Mouse (Mus musculus) testis, postnatal 10 days (tissue): ENCODE measurements at regions not wholly inside any gene's neighbourhood (a gene's known extent, or its start where the extent isn't known, plus 50 kb on each side); places are given as distances from the start of the nearest gene placed in this dataset.
A peak's percentile ranks its signal among the peaks of the same experiment; 100 is the strongest.

Source experiments
- DNase-seq: peaks from one replicate; pipeline ENCODE4 v3.0.0; 2021; ENCODE audit warnings: low spot score

DNA sequence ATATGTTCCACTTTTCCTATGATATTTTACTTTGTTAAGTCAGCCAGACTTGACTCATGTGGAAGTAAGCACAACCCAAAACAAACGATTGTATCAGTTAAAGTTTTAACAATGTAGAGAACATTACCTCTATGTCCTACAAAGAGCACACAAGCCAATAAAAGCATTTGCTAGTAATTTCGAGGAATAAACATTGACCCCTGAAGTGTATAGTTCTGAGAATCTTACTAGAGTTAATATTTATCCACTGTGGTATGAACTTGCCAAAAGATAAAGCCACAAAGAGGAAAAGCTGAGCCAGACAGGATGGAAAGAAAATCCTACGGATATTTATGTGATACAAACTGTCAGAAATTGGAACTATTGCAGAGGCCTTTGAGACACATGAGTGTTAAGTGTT is 161.5 kb upstream of the Mbnl1 start:
- no peak for DNase-seq

GRCm38 (mm10) chr3:60320213-60320936 is 152.3 kb upstream of the Mbnl1 start:
- DNase-seq = no peak

DNA sequence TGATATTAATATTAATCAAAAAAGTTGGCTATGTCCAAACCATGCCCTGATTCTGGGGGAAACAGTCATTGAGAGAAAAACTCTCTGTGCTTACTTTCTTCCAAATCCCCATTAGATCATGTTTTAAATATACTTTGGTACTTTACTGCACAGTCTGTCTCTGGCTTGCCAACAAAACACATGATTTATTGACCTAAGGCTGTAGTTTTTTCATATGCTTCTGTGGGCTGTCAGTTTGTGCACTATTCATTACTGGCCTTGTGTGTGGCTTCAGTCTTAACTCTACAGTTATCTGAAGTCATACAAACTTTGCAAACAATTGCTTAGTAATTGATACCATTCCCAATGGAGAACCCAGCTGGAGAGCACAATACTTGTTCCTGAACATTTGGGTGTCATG is 149.1 kb upstream of the Mbnl1 start:
- no peak for DNase-seq

GRCm38 (mm10) chr3:60324416-60324815 is 148.2 kb upstream of the Mbnl1 start:
- DNase-seq = no peak

DNA sequence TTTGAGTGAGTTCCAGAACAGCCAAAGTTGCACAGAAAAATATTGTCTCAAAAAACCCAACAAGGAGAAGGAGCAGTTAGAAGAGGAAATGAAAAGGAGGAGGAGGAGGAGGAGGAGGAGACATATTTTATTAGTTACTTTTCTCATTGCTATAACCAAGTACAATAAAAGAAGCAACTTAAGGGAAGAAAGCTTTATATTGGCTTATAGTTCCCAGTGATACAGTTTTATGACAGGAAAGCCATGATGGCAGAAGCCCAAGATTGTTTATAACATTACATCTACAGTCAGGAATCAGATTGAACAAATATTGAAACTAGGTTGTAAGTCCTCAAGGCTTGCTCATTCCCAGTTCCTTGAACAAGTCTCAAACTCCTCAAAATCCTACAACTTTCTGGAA is 147.7 kb upstream of the Mbnl1 start:
- no peak for DNase-seq

DNA sequence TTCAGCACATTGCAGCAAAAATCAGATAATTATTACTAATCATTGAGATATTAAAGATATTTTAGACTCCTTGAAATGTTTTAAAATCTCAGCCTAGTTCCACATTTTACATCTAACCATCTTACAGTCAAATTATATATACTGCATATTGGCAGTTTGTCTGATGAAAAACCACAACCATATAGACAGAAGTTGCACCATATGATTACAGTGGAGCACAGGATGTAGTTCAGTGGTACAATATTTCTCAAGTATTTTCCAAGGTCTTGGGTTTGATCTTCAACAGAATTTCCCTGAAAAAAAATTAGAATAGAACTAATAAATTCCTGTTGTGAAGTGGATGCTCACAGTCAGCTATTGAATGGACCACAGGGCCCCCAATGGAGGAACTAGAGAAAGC is 140.2 kb upstream of the Mbnl1 start:
- DNase-seq = no peak

DNA sequence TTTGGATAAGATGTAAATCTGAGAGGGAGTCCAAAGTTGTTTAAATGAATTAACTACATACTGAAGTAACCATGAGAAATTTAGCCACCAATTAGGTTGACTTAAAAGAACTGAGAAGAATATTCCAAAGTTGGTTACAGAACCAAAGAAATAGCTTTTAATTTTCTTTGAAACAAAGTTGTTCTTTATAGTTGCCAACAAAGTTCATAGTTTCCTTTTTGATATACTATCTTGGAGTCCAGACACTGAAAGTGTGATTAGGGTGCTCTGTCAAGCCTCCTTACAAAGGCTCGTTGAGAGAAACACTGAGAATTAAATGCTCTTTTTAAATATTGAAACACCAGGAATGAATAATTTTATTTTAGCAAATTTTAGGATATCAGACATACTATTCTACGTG is 139.0 kb upstream of the Mbnl1 start:
- no peak for DNase-seq

DNA sequence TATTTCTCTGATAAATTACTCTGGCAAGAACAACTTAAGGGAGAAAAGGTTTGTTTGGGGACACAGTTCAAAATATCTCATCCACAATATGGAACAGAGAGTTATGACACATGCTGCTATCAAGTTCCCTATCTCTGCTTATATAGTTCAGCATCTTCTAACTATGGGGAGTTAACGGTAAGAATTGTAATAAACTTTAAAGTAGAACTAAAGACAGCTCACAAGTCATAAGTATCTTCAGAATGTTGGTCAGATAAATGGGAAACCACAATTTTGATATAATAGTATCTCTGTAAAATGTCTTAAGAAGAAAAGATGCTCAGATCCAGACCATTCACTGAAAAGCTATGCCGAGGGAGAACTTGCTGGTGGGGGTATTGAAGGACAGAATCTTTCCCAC is 138.5 kb upstream of the Mbnl1 start:
- no peak for DNase-seq

DNA sequence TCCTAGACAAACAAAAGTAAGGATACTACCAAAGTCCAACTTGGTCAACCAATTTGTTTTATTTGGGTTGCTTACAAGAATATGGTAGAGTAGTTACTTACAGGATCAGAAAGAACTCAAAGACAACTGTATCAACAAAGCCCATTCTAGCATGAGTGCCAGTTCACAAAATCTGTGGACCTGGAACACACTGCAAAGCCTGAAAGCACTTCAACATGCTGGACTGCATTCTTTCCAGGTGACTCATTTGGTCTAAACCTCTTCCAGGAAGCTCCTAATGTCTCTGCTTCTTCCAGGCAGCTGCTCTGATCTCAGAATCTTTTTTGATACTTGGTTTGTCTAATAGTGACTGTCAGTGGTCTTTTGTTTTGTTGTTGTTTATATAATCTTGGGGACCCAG is 126.2 kb upstream of the Mbnl1 start:
- no peak for DNase-seq

DNA sequence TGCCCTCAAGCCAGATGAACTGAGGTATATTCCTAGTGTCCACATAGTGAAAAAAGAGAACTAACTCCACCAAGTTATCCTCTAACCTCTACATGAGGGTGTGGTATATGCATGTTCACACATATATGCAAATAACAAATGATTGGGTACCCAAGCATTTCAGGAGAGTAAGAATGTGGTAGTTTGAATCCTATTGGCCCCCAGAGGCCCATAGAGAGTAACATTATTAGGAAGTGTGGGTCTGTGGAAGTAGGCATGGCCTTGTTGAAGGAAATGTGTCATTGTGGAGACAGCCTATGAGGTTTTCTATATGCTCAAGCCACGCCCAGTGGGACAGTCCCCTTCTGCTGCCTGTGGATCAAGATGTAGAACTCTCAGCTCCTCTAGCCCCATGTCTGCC is 125.6 kb upstream of the Mbnl1 start:
- DNase-seq = no peak

DNA sequence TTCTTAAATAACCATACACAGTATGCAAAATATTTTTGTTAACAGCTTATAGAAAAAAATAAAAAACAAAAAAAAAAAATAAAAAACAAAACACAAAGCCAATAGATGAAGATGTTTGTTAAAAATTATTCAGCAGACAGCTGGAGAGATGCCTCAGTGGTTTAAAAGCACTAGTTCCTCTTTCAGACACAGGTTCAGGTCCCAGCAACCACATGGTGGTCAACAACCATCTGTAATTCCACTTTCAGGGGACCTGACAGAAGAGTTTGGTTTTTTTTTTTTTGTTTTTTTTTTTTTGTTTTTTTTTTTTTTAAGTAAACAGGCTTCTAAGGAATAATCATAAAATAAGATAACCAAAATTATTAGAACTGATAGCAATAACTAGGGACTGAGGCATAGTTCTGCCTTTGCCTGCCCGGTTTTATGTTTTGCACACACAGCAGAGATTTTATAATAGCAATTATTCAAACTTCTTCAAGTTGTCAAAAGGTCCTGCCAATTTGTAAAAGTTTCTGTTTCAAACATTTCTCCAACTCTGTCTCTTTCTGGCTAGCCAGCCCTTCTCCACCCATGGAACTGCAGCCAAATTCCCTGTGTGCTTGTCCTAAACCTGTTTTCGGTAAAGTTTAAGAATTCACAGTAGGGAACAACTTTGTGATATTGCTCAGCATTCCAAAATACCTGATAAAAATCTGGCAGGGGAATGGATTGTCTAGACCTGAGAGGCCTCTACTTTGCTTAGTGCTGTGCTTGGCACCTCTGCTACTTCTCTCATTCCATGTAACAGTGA is 101.3 kb upstream of the Mbnl1 start:
- no peak for DNase-seq

- no peak for DNase-seq
These were observed 99.0 kb upstream of the Mbnl1 start for GRCm38 (mm10) chr3:60373662-60374061.

DNA sequence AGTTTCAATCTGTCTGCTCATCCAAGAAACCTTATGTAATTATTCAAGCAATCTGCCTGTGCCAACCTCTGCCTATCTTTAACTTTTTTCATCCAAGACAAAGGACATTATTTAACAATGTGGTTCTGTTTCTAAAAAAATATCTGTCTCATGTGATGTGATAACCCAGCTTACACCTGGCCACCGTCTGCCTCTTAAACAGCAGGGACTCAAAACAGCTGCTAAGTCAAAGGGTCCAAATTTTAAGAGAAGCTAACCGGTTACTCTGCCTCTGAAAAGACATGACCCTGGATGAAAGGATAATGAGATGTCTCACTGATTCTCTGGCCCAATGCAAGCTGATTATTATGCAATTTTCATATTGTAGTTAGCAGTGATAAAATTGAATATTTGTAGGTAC is 84.0 kb upstream of the Mbnl1 start:
- no peak for DNase-seq

- DNase-seq = no peak
These were observed 83.6 kb upstream of the Mbnl1 start for GRCm38 (mm10) chr3:60389032-60389431.

DNA sequence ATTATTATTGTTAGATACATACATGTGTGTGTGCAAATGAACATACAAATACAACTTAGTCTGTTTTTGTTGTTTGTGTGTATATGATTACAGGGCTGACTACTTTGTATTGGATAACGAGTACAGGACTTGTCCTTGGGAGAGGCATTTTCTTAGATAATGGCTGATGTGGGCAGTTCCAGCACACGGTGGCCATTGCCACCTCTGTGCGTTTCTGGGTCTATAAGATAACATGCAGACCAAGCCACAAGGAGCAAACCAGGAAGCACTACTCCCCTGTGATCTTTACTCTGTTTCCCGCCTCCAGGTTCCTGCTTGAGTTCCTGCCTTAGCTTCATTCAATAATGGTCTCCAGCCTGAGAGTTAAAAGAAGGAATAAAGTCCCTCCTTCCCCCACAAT is 77.3 kb upstream of the Mbnl1 start:
- no peak for DNase-seq

DNA sequence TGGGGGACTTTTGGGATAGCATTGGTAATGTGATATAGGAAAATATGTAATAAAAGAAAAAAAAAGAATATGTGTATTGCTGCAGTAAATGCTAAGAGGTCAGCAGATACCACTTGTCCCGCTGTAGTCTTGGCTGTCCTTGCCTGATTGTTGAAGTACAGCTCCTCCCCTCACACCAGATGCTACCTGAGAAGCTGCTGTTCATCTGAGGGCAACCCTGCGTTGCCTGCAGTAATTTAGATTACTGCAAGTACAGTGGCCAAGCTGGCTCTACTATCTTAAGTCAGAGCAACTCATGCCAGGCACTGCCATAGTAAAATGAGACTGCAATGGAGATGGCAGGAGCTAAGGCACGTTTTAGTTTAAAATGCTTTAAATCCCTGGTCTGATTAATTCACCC is 75.7 kb upstream of the Mbnl1 start:
- no peak for DNase-seq

DNA sequence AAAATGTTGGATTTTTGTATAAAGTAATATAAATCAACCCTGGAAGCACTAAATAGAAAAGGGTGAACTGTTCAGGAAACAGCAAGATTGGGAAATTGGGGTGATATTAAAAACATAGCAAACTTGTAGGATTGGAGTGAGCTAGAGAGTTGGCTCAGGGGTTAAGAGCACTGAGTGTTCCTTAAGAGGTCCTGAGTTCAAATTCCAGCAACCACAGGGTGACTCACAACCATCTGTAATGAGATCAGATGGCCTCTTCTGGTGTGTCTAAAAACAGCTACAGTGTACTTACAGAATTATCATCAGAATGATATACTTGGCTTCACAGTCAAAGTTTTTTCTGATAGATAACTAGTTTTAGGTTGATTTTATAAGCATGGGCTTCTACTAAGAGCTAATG is 73.8 kb upstream of the Mbnl1 start:
- DNase-seq = no peak

- no peak for DNase-seq
These were observed 70.3 kb upstream of the Mbnl1 start for GRCm38 (mm10) chr3:60402251-60402830.

DNA sequence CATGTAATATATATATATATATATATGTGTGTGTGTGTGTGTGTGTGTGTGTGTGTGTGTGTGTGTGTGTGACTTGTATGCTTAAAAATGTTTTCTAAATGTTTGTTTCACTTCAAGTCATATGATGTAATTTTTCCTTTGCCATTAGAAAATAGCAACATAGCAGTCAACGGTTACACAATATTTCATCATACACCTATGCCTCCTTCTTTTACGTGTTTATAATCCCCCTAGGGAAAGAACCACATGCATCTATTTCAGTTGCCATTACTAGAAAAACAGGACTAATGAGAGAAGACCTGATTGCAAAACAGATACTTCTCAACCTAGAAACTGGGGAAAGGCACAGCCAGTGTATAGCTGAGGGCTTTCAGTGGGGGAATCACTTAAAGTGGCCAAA is 65.2 kb upstream of the Mbnl1 start:
- DNase-seq = no peak

DNA sequence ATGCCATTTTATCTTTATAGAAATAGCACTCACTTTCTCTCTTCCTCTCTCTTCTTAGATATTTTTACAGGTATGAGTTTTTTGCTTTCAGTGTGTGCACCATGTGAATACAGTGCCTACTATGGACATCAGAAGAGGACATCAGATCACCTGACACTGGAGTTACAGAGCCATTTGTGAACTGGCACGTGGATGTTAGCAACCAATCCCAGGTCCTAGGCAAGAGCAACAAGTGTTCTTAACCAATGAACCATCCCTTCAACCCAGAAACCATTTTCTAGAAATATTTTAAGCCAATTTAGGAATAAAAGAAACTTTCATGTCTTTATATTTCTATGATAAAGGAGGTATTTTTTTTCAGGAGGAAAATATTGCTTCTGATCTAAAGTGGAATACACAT is 64.7 kb upstream of the Mbnl1 start:
- no peak for DNase-seq

GRCm38 (mm10) chr3:60408553-60409282 is 63.9 kb upstream of the Mbnl1 start:
- DNase-seq = peak; percentile 44

DNA sequence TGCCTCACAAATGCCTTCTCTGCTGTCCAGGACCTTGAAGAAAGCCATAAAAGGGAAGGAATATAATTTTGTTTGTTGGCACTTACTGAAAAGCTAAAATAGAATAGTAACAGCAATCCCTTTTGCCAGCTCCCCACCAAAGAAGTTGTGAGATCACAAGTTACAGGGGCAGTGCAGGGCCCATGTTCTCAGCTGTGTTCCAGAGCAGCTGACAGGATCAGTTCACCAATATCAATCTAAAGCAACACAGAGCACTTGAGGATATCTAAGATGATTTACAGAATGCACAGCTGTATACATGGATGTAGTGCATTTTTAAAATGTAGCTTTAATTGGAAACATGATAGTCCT is 63.4 kb upstream of the Mbnl1 start:
- no peak for DNase-seq

DNA sequence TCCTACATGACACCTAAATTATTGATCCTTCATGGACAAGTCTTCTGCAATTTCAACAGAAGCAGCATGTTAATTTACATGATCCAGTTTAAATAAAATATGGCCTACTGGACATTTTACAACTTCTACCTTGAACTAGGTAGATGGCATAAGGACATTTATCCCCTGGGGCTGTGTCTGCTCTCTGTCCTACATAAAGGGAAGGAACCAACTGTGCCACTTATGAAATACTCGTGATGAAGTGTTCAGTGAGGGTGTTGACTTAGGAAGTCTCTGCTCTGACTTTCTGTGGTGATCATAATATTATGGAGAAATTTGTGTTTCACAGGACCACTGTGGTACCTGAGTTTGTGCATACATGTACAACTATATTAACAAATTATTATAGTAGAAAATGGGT is 60.9 kb upstream of the Mbnl1 start:
- DNase-seq = no peak
